Mouse (Mus musculus) 3134 (cell line): ENCODE data around the gene Hmg20b.

ENCODE experiments used
- DNase-seq: peaks from one replicate; pipeline ENCODE4 v3.0.0-alpha.2; 2011; ENCODE audit warnings: low spot score; ENCODE audit not compliant: insufficient read length; ENCODE audit errors: extremely low read depth

Gene Hmg20b

GRCm38 (mm10) chr10:81356352-81356990 lies 6.2 kb upstream of the Hmg20b start:
- no peak for DNase-seq

- DNase-seq, result no peak
These were observed 5.3 kb upstream of the Hmg20b start for GRCm38 (mm10) chr10:81355533-81355932.

GRCm38 (mm10) chr10:81354738-81355477 lies 4.6 kb upstream of the Hmg20b start:
- no peak for DNase-seq

GRCm38 (mm10) chr10:81351678-81352291 lies 1.5 kb upstream of the Hmg20b start:
- DNase-seq, result no peak

GRCm38 (mm10) chr10:81349961-81350350 lies 324 bp downstream of the Hmg20b start:
- DNase-seq, result no peak

- peak; percentile 72 for DNase-seq
These were observed 1.1 kb downstream of the Hmg20b start for GRCm38 (mm10) chr10:81349146-81349545.

GRCm38 (mm10) chr10:81346453-81347067 lies 3.7 kb downstream of the Hmg20b start:
- no peak for DNase-seq

- no peak for DNase-seq
These were observed 5.1 kb downstream of the Hmg20b start for GRCm38 (mm10) chr10:81345162-81345534.

- no peak for DNase-seq
These were observed 5.7 kb downstream of the Hmg20b start for GRCm38 (mm10) chr10:81344421-81345161.

GRCm38 (mm10) chr10:81342686-81343505 lies 7.4 kb downstream of the Hmg20b start, which contains the start of gene Gipc3:
Gipc3 (minus strand) TSS chr10:81343266.
- no peak for DNase-seq

GRCm38 (mm10) chr10:81341333-81341949 lies 8.8 kb downstream of the Hmg20b start:
- peak; percentile 60 for DNase-seq

- DNase-seq, result no peak
These were observed 9.5 kb downstream of the Hmg20b start for GRCm38 (mm10) chr10:81340551-81341332.

GRCm38 (mm10) chr10:81336558-81336957 lies 13.7 kb downstream of the Hmg20b start:
- no peak for DNase-seq

- no peak for DNase-seq
These were observed 14.6 kb downstream of the Hmg20b start for GRCm38 (mm10) chr10:81335393-81336340.

GRCm38 (mm10) chr10:81334324-81334723 lies 16.0 kb downstream of the Hmg20b start:
- no peak for DNase-seq

- no peak for DNase-seq
These were observed 18.0 kb downstream of the Hmg20b start for GRCm38 (mm10) chr10:81332277-81332676.

- peak; percentile 66 for DNase-seq
These were observed 20.3 kb downstream of the Hmg20b start for GRCm38 (mm10) chr10:81330007-81330406.
